Mouse (Mus musculus) olfactory bulb, adult 2 months (tissue): ENCODE data around the gene Ctnnbl1.

Experiments used
- CTCF ChIP-seq: fragments of 200-500 bp; IDR thresholded peaks from 2 replicates; pipeline ENCODE4 v1.5.1; 2012; ENCODE audit warnings: low read depth, mild to moderate bottlenecking, low read length, moderate library complexity; ENCODE audit not compliant: insufficient read depth
- POLR2A ChIP-seq: fragments of 200-500 bp; IDR thresholded peaks from 2 replicates; pipeline ENCODE4 v1.6.1; 2012; ENCODE audit warnings: mild to moderate bottlenecking, low read depth, low read length, moderate library complexity; ENCODE audit not compliant: insufficient read depth

DNA sequence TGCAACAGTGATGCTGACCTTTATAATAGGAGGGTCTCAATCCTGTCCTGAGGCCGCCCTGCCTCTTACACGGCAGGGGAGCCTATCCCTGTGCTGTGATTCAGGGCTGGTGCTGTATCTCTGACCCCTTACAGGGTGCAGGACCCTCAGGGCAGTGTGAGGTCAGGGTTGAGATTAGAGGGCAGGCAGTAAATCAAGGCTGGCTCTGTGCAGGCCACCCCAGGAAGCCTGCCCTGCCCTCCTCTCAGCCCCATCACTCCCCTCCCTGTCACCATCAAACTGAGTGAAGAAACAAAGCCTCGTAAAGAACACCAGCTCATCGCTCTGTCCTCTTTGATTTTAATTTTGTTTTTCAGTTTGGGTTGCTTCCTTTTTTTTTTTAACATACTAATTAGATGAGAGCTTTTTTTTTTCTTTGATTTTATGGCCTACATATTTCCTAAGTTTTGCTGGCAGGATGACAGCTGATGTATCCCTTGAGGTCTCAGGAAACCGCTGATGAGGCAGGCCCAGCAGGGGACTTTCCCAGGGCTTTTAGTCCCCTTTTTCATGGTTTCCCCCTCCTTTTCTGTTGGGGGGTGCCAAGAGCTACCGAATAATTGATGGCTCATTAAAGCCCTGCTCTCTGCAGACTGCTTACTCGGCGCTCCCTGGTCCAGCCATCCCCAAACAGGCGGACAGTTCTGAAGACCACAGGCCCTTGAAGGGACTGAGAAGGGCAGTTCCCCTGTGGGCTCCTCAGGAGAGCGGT lies 150.2 kb downstream of the Ctnnbl1 start:
- no peak for TF ChIP-seq CTCF
- TF ChIP-seq POLR2A: no peak
